Mouse (Mus musculus): ENCODE results near the gene Ubl3. TPM values are rescaled to one million over a fixed set of nuclear protein-coding genes. Genes with fewer than 3 reads are reported as not detected.
A peak's percentile ranks its signal among the peaks of the same experiment; 100 is the strongest.

Ubl3 gene
- total and polyA plus RNA-seq, 2 experiments: 32.4 to 58.0 TPM

DNA sequence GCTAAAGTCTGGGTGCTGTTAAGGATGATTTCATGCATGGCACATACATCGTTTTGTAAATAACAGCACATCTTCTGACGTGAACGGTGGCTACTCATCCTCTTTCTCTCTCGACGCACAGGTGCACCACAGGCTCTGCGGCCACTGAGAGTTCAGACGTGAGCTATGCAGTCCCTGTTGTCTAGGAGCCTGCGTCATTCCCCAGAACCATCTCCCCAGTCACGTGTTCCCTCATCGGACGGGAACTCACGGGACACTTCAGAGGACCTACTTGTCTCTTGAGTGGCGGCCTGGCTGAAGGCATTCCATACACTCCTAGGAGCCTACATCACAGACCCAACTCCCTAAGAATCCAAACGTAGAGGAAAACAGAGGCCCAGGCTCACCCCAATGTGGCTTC is 1.1 kb upstream of the Ubl3 start:
- Histone ChIP-seq H3K27me3 (ENCODE audit: control insufficient read depth, insufficient read depth, low read length) (no peaks in the 10 kb centered on the region), H3K27ac (replicated peaks; ENCODE audit: insufficient read depth, low read depth, low read length) (no peak overlapping the region), H3K79me2 (ENCODE audit: control insufficient read depth, insufficient read depth, low read length) (peaks cover 13% of the 10 kb centered on the region; the same call in 1 of the 2 replicates), H3K9ac (ENCODE audit: low read depth, low read length) (no peak overlapping the region), H3K36me3 (ENCODE audit: control insufficient read depth, insufficient read depth, low read length) (no peaks in the 10 kb centered on the region), H3K4me3 (ENCODE audit: insufficient read depth, low read depth, low read length) (no peak overlapping the region), H3K4me1 (ENCODE audit: control insufficient read depth, insufficient read depth, low read length) (peaks cover 15% of the 10 kb centered on the region)
- DNase-seq (ENCODE audit: extremely low read depth, low read depth, low spot score): no peak
- 80% methylated on average over 14 of the region's 14 CpGs for WGBS
- no peak for TF ChIP-seq CTCF (IDR thresholded peaks at IDR 0.05; ENCODE audit: low read depth, low read length)
- no peak for TF ChIP-seq POLR2A (IDR thresholded peaks at IDR 0.05; ENCODE audit: extremely low read depth, insufficient read depth, low read length)

GRCm38 (mm10) chr5:148551764-148552136 is 839 bp downstream of the Ubl3 start:
- Histone ChIP-seq H3K27me3 (ENCODE audit: control insufficient read depth, insufficient read depth, low read length) (no peaks in the 10 kb centered on the region), H3K4me3 (ENCODE audit: insufficient read depth, low read depth, low read length) (peak overlapping the region; percentile 80), H3K36me3 (ENCODE audit: control insufficient read depth, insufficient read depth, low read length) (no peaks in the 10 kb centered on the region), H3K79me2 (ENCODE audit: control insufficient read depth, insufficient read depth, low read length) (peaks cover 21% of the 10 kb centered on the region; the same call in 1 of the 2 replicates), H3K9ac (ENCODE audit: low read depth, low read length) (peak overlapping the region; percentile 43), H3K27ac (replicated peaks; ENCODE audit: insufficient read depth, low read depth, low read length) (peak overlapping the region; percentile 96), H3K4me1 (ENCODE audit: control insufficient read depth, insufficient read depth, low read length) (peaks cover 26% of the 10 kb centered on the region)
- under 1% methylated on average over 17 of the region's 17 CpGs for WGBS
- peak; percentile 53 for DNase-seq (ENCODE audit: extremely low read depth, low read depth, low spot score)
- TF ChIP-seq POLR2A (IDR thresholded peaks at IDR 0.05; ENCODE audit: extremely low read depth, insufficient read depth, low read length) (no peak), CTCF (IDR thresholded peaks at IDR 0.05; ENCODE audit: low read depth, low read length) (no peak)

DNA sequence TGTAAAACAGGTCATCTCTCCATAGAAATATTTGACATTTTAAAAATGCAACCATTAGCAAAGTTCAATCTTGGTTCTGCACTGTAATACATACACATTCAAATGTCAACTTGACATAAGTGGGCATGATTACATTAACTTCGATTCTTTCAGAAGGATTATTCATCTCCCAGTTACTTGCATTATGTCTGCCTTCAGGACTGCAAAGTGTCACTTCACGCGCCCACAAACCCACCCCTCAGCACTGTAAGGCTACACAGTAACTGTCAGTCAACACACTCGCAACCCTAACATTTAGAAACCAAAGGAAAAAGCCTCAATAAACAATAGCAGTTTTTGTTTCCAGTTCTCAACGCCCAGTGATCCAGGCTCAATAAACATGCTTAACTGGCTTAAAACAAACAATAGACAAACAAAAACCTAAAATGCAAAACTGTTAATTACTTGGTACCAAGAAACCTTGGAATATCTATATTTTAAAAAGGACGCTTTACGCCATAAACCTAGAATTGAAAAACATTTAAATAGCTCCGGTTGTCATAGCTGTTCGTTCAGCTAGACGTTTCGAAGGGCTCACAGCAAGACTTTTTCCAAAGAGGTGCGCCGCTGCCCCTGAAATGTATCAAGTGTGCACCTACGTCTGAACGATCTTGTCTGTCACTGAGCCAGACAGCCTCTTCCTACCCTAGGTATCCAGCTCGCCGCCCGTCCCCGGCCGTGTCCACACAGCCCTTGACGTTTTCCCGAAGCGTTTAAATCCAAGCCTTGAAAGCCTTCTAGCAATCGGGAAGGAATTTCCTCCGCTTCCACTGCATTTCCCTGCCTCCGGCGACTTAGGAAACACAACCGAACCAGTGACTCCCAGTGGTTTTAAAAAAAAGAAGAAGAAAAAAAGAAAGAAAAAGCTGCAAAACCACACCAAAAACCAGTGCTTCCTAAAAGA is 1.5 kb downstream of the Ubl3 start:
- Histone ChIP-seq H3K4me3 (ENCODE audit: insufficient read depth, low read depth, low read length) (peak overlapping the region; percentile 80), H3K4me1 (ENCODE audit: control insufficient read depth, insufficient read depth, low read length) (peaks cover 26% of the 10 kb centered on the region), H3K27ac (replicated peaks; ENCODE audit: insufficient read depth, low read depth, low read length) (peak overlapping the region; percentile 96), H3K79me2 (ENCODE audit: control insufficient read depth, insufficient read depth, low read length) (peaks cover 23% of the 10 kb centered on the region; the same call in 1 of the 2 replicates), H3K27me3 (ENCODE audit: control insufficient read depth, insufficient read depth, low read length) (no peaks in the 10 kb centered on the region), H3K9ac (ENCODE audit: low read depth, low read length) (peak overlapping the region; percentile 55), H3K36me3 (ENCODE audit: control insufficient read depth, insufficient read depth, low read length) (no peaks in the 10 kb centered on the region)
- TF ChIP-seq POLR2A (IDR thresholded peaks at IDR 0.05; ENCODE audit: extremely low read depth, insufficient read depth, low read length) (no peak), CTCF (IDR thresholded peaks at IDR 0.05; ENCODE audit: low read depth, low read length) (no peak)
- peak; percentile 70 for DNase-seq (ENCODE audit: extremely low read depth, low read depth, low spot score)
- WGBS: 1% methylated on average over 28 of the region's 28 CpGs

- Histone ChIP-seq H3K36me3 (ENCODE audit: control insufficient read depth, insufficient read depth, low read length) (no peaks in the 10 kb centered on the region), H3K4me3 (ENCODE audit: insufficient read depth, low read depth, low read length) (peak overlapping the region; percentile 80), H3K9ac (ENCODE audit: low read depth, low read length) (peak overlapping the region; percentile 61), H3K79me2 (ENCODE audit: control insufficient read depth, insufficient read depth, low read length) (peaks cover 28% of the 10 kb centered on the region), H3K27ac (replicated peaks; ENCODE audit: insufficient read depth, low read depth, low read length) (peak overlapping the region; percentile 46), H3K27me3 (ENCODE audit: control insufficient read depth, insufficient read depth, low read length) (no peaks in the 10 kb centered on the region), H3K4me1 (ENCODE audit: control insufficient read depth, insufficient read depth, low read length) (peaks cover 26% of the 10 kb centered on the region)
- peak; percentile 38 for DNase-seq (ENCODE audit: extremely low read depth, low read depth, low spot score)
- 2% methylated on average over 6 of the region's 6 CpGs for WGBS
- no peak for TF ChIP-seq POLR2A (IDR thresholded peaks at IDR 0.05; ENCODE audit: extremely low read depth, insufficient read depth, low read length)
- TF ChIP-seq CTCF (IDR thresholded peaks at IDR 0.05; ENCODE audit: low read depth, low read length): no peak
Observed at GRCm38 (mm10) chr5:148550393-148550792, 2.2 kb downstream of the Ubl3 start.

DNA sequence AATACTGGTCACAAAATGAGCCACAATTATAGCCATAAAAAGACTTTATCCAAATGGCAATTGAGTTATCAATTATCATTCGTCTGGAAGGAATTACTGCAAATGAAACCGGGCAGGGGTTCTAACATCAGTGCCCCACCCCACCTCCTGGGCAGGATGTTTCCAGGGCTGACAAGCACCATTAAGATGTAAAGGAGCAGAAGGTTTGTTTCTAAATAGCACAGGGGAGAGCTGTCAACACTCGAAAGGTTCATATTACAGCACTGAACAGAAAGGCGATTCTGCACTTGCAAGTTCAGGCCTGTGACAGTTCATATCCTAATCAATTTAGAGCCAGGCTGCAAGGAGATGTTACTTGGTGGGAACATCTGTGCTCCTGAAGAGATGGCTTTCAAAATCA is 3.3 kb downstream of the Ubl3 start:
- Histone ChIP-seq H3K36me3 (ENCODE audit: control insufficient read depth, insufficient read depth, low read length) (no peaks in the 10 kb centered on the region), H3K27ac (replicated peaks; ENCODE audit: insufficient read depth, low read depth, low read length) (no peak overlapping the region), H3K27me3 (ENCODE audit: control insufficient read depth, insufficient read depth, low read length) (no peaks in the 10 kb centered on the region), H3K79me2 (ENCODE audit: control insufficient read depth, insufficient read depth, low read length) (peaks cover 35% of the 10 kb centered on the region), H3K4me3 (ENCODE audit: insufficient read depth, low read depth, low read length) (no peak overlapping the region), H3K9ac (ENCODE audit: low read depth, low read length) (no peak overlapping the region), H3K4me1 (ENCODE audit: control insufficient read depth, insufficient read depth, low read length) (peaks cover 26% of the 10 kb centered on the region)
- no peak for TF ChIP-seq CTCF (IDR thresholded peaks at IDR 0.05; ENCODE audit: low read depth, low read length)
- no peak for TF ChIP-seq POLR2A (IDR thresholded peaks at IDR 0.05; ENCODE audit: extremely low read depth, insufficient read depth, low read length)
- no peak for DNase-seq (ENCODE audit: extremely low read depth, low read depth, low spot score)
- 59% methylated on average over 4 of the region's 4 CpGs for WGBS

DNA sequence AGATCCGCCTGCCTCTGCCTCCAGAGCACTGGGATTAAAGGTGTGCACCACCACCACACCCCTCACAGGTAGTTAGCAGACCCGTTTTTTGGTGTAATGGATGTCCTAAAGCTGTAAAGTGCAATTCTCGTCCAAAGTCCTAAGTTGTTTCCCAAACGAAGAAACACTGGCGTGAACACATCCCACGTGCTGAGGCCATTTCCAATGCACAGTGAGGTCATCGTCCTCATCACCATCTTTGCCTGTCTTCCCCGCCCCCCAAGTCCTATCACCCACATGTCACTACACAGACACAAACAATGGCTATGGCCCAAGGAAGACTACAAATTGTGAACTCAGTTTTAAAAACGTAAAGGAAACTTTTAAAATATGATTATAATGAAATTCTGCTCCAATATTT is 4.0 kb downstream of the Ubl3 start:
- no peak for TF ChIP-seq CTCF (IDR thresholded peaks at IDR 0.05; ENCODE audit: low read depth, low read length)
- no peak for TF ChIP-seq POLR2A (IDR thresholded peaks at IDR 0.05; ENCODE audit: extremely low read depth, insufficient read depth, low read length)
- peak overlapping the region; percentile 69 for H3K27ac ChIP-seq (replicated peaks; ENCODE audit: insufficient read depth, low read depth, low read length)
- H3K36me3 ChIP-seq (ENCODE audit: control insufficient read depth, insufficient read depth, low read length): no peaks in the 10 kb centered on the region
- H3K4me1 ChIP-seq (ENCODE audit: control insufficient read depth, insufficient read depth, low read length): peaks cover 26% of the 10 kb centered on the region
- peaks cover 42% of the 10 kb centered on the region for H3K79me2 ChIP-seq (ENCODE audit: control insufficient read depth, insufficient read depth, low read length)
- DNase-seq (ENCODE audit: extremely low read depth, low read depth, low spot score): peak; percentile 81
- no peak overlapping the region for H3K4me3 ChIP-seq (ENCODE audit: insufficient read depth, low read depth, low read length)
- H3K9ac ChIP-seq (ENCODE audit: low read depth, low read length): no peak overlapping the region
- 14% methylated on average over 9 of the region's 9 CpGs for WGBS
- H3K27me3 ChIP-seq (ENCODE audit: control insufficient read depth, insufficient read depth, low read length): no peaks in the 10 kb centered on the region
